Mouse (Mus musculus) E14TG2a.4 (cell line): ENCODE measurements at regions not wholly inside any gene's neighbourhood (a gene's known extent, or its start where the extent isn't known, plus 50 kb on each side); places are given as distances from the start of the nearest gene placed in this dataset.
"Not testable (repeated sequence)": the region's sequence is repeated elsewhere in the genome, so short reads cannot be mapped to it uniquely, and the experiment has no call there.

Source experiments
- H3K27me3 ChIP-seq: 2 replicates; pipeline ENCODE4 v1.6.1; 2014; ENCODE audit warnings: low read length, control low read depth; ENCODE audit not compliant: insufficient read depth
- H3K36me3 ChIP-seq: 2 replicates; pipeline ENCODE4 v1.6.1; 2014; ENCODE audit warnings: low read length, control low read depth; ENCODE audit not compliant: insufficient read depth
- H3K4me1 ChIP-seq: replicated peaks from 2 replicates; pipeline ENCODE4 v1.6.1; 2014; ENCODE audit warnings: low read depth, low read length, control low read depth
- H3K4me3 ChIP-seq: replicated peaks from 2 replicates; pipeline ENCODE4 v1.5.1; 2014; ENCODE audit warnings: mild to moderate bottlenecking, low read length
- H3K9me3 ChIP-seq: 2 replicates; pipeline ENCODE4 v1.6.1; 2014; ENCODE audit warnings: low read length, control low read depth
- CTCF ChIP-seq: conservative IDR thresholded peaks from 2 replicates; pipeline ENCODE4 v1.5.1; 2014; ENCODE audit warnings: low read length
- NANOG ChIP-seq: IDR thresholded peaks from 2 replicates; pipeline ENCODE4 v1.6.1; 2014; ENCODE audit warnings: borderline replicate concordance, low read length, mixed read lengths
- POU5F1 ChIP-seq: IDR thresholded peaks from 2 replicates; pipeline ENCODE4 v1.6.1; 2014; ENCODE audit warnings: low read length, borderline replicate concordance

- peaks cover 4% of the 10 kb centered on the region; the same call in 1 of the 2 replicates for H3K9me3 ChIP-seq
- H3K36me3 ChIP-seq = no peaks in the 10 kb centered on the region
- no peak overlapping the region for H3K4me3 ChIP-seq
- TF ChIP-seq NANOG (no peak), POU5F1 (no peak), CTCF (no peak)
- no peaks in the 10 kb centered on the region for H3K4me1 ChIP-seq
- H3K27me3 ChIP-seq = no peaks in the 10 kb centered on the region
Observed at GRCm38 (mm10) chr14:102161291-102162284, 431.8 kb downstream of the Lmo7 start.

GRCm38 (mm10) chr14:102150410-102150809 lies 420.7 kb downstream of the Lmo7 start:
- not testable (repeated sequence) for H3K27me3 ChIP-seq, H3K4me1 ChIP-seq, H3K9me3 ChIP-seq, H3K36me3 ChIP-seq, H3K4me3 ChIP-seq

GRCm38 (mm10) chr14:102142720-102143119 lies 413.0 kb downstream of the Lmo7 start:
- H3K9me3 ChIP-seq = no peaks in the 10 kb centered on the region
- no peak overlapping the region for H3K4me3 ChIP-seq
- TF ChIP-seq NANOG (no peak), POU5F1 (no peak), CTCF (no peak)

GRCm38 (mm10) chr14:102138936-102139335 lies 409.2 kb downstream of the Lmo7 start:
- H3K9me3 ChIP-seq = no peaks in the 10 kb centered on the region
- H3K27me3 ChIP-seq = no peaks in the 10 kb centered on the region
- TF ChIP-seq CTCF (no peak), POU5F1 (no peak), NANOG (no peak)
- no peak overlapping the region for H3K4me3 ChIP-seq
- H3K36me3 ChIP-seq = no peaks in the 10 kb centered on the region
- no peaks in the 10 kb centered on the region for H3K4me1 ChIP-seq

More at GRCm38 (mm10) chr14:102142720-102143119, 413.0 kb downstream of the Lmo7 start:
- no peaks in the 10 kb centered on the region for H3K27me3 ChIP-seq
- no peaks in the 10 kb centered on the region for H3K4me1 ChIP-seq
- H3K36me3 ChIP-seq = no peaks in the 10 kb centered on the region

GRCm38 (mm10) chr14:102118166-102118565 lies 388.4 kb downstream of the Lmo7 start:
- no peak for TF ChIP-seq CTCF
- TF ChIP-seq POU5F1 = no peak
- no peak for TF ChIP-seq NANOG
- no peaks in the 10 kb centered on the region for H3K4me1 ChIP-seq
- no peaks in the 10 kb centered on the region for H3K27me3 ChIP-seq
- no peaks in the 10 kb centered on the region for H3K36me3 ChIP-seq
- no peaks in the 10 kb centered on the region for H3K9me3 ChIP-seq
- no peak overlapping the region for H3K4me3 ChIP-seq

GRCm38 (mm10) chr14:102106165-102106564 lies 376.4 kb downstream of the Lmo7 start:
- TF ChIP-seq NANOG (no peak), POU5F1 (no peak)
- H3K27me3 ChIP-seq = no peaks in the 10 kb centered on the region
- H3K4me1 ChIP-seq = no peaks in the 10 kb centered on the region
- H3K36me3 ChIP-seq = no peaks in the 10 kb centered on the region
- H3K9me3 ChIP-seq = no peaks in the 10 kb centered on the region
- H3K4me3 ChIP-seq = no peak overlapping the region

- no peaks in the 10 kb centered on the region for H3K36me3 ChIP-seq
- no peaks in the 10 kb centered on the region for H3K4me1 ChIP-seq
- no peak overlapping the region for H3K4me3 ChIP-seq
- H3K27me3 ChIP-seq = no peaks in the 10 kb centered on the region
- TF ChIP-seq NANOG (no peak), POU5F1 (no peak), CTCF (no peak)
- H3K9me3 ChIP-seq = no peaks in the 10 kb centered on the region
Observed at GRCm38 (mm10) chr14:102094105-102094504, 364.3 kb downstream of the Lmo7 start.

GRCm38 (mm10) chr14:102092557-102092956 lies 362.8 kb downstream of the Lmo7 start:
- H3K27me3 ChIP-seq = no peaks in the 10 kb centered on the region
- TF ChIP-seq CTCF (no peak), POU5F1 (no peak)
- no peaks in the 10 kb centered on the region for H3K36me3 ChIP-seq
- no peaks in the 10 kb centered on the region for H3K9me3 ChIP-seq
- H3K4me1 ChIP-seq = no peaks in the 10 kb centered on the region
- H3K4me3 ChIP-seq = no peak overlapping the region

- no peaks in the 10 kb centered on the region for H3K4me1 ChIP-seq
- no peaks in the 10 kb centered on the region for H3K27me3 ChIP-seq
- TF ChIP-seq NANOG (no peak), CTCF (no peak), POU5F1 (no peak)
- H3K36me3 ChIP-seq = no peaks in the 10 kb centered on the region
- H3K9me3 ChIP-seq = no peaks in the 10 kb centered on the region
- H3K4me3 ChIP-seq = no peak overlapping the region
Observed at GRCm38 (mm10) chr14:102048932-102049331, 319.2 kb downstream of the Lmo7 start.
